Comparison of ENCODE assay signal across 8 mouse cellular contexts in genomic region chr9:48353148-48353698, GRCm38 (mm10). TPM values are rescaled to one million over a fixed set of nuclear protein-coding genes. Genes with fewer than 3 reads are reported as not detected.
DNase-seq lines count a peak whose midpoint lies in the region; ATAC-seq and TF ChIP-seq lines count a peak whose summit lies in the region.

Nxpe2 (minus strand) TSS chr9:48353454.

- no peaks in the 10 kb centered on the region for H3K27me3 ChIP-seq in hindbrain, embryonic 12.5 days
- no peaks in the 10 kb centered on the region for H3K27me3 ChIP-seq in hindbrain, postnatal 0 days (ENCODE audit: insufficient read depth, low read length)
- H3K27me3 ChIP-seq in heart, postnatal 0 days (ENCODE audit: control insufficient read depth, insufficient read depth, low read length): no peaks in the 10 kb centered on the region
- H3K27me3 ChIP-seq in liver, embryonic 15.5 days: no peaks in the 10 kb centered on the region
- H3K27me3 ChIP-seq in midbrain, embryonic 10.5 days (ENCODE audit: low read depth, poor library complexity, severe bottlenecking): no peaks in the 10 kb centered on the region

- no peak within 1 kb of the TSS for H3K4me3 ChIP-seq in hindbrain, embryonic 12.5 days
- no peak within 1 kb of the TSS for H3K4me3 ChIP-seq in hindbrain, postnatal 0 days (ENCODE audit: low read length)
- no peak within 1 kb of the TSS for H3K4me3 ChIP-seq in heart, postnatal 0 days (ENCODE audit: low read depth, low read length)
- H3K4me3 ChIP-seq in liver, embryonic 15.5 days (replicated peaks): no peak within 1 kb of the TSS
- H3K4me3 ChIP-seq in midbrain, embryonic 10.5 days: no peak within 1 kb of the TSS

- TF ChIP-seq CTCF in hindbrain, postnatal 0 days (IDR thresholded peaks at IDR 0.05; ENCODE audit: low read depth): no peak
- no peak for TF ChIP-seq CTCF in heart, postnatal 0 days (IDR thresholded peaks at IDR 0.05; ENCODE audit: low read depth)

- peak; percentile 77; the same call in 1 of the 2 replicates for TF ChIP-seq EP300 in heart, postnatal 0 days (IDR thresholded peaks at IDR 0.05; ENCODE audit: low read depth)

- 0 out of 2 replicates have a peak within 1 kb of the TSS, but pooled peaks have one; percentile 7 for H3K27ac ChIP-seq in hindbrain, embryonic 12.5 days
- H3K27ac ChIP-seq in hindbrain, postnatal 0 days: no peak within 1 kb of the TSS
- H3K27ac ChIP-seq in heart, postnatal 0 days (ENCODE audit: low read depth): peak within 1 kb of the TSS; percentile 87
- H3K27ac ChIP-seq in liver, embryonic 15.5 days (replicated peaks): peak within 1 kb of the TSS; percentile 73
- H3K27ac ChIP-seq in midbrain, embryonic 10.5 days (replicated peaks): no peak within 1 kb of the TSS

- no peak within 1 kb of the TSS for H3K4me2 ChIP-seq in hindbrain, embryonic 12.5 days (replicated peaks)
- no peak within 1 kb of the TSS for H3K4me2 ChIP-seq in hindbrain, postnatal 0 days (ENCODE audit: low read depth, low read length)
- no peak within 1 kb of the TSS for H3K4me2 ChIP-seq in heart, postnatal 0 days (ENCODE audit: low read depth, low read length)
- peak within 1 kb of the TSS; percentile 31 for H3K4me2 ChIP-seq in liver, embryonic 15.5 days

- no peaks in the 10 kb centered on the region for H3K36me3 ChIP-seq in hindbrain, embryonic 12.5 days
- H3K36me3 ChIP-seq in hindbrain, postnatal 0 days (ENCODE audit: insufficient read depth, low read length): no peaks in the 10 kb centered on the region
- no peaks in the 10 kb centered on the region for H3K36me3 ChIP-seq in heart, postnatal 0 days (replicated peaks; ENCODE audit: control insufficient read depth, insufficient read depth, low read length)
- no peaks in the 10 kb centered on the region for H3K36me3 ChIP-seq in liver, embryonic 15.5 days (replicated peaks)
- no peaks in the 10 kb centered on the region for H3K36me3 ChIP-seq in midbrain, embryonic 10.5 days

- ATAC-seq in hindbrain, embryonic 12.5 days (ENCODE audit: low FRiP score): no peak
- ATAC-seq in hindbrain, postnatal 0 days: no peak
- ATAC-seq in common myeloid progenitor, adult 5-6 weeks (replicated peaks; ENCODE audit: low read depth, poor library complexity, severe bottlenecking): no peak
- peak; percentile 75 for ATAC-seq in heart, postnatal 0 days (ENCODE audit: insufficient read depth, low read depth)
- ATAC-seq in liver, embryonic 15.5 days (ENCODE audit: insufficient read depth): peak; percentile 38; the same call in 1 of the 2 replicates

- 63% methylated on average over 2 of the region's 2 CpGs for WGBS in hindbrain, embryonic 12.5 days
- 57% methylated on average over 2 of the region's 2 CpGs for WGBS in hindbrain, postnatal 0 days
- WGBS in heart, postnatal 0 days: 45% methylated on average over 2 of the region's 2 CpGs
- 14% methylated on average over 2 of the region's 2 CpGs for WGBS in liver, embryonic 15.5 days (ENCODE audit: insufficient replicate concordance)
- 62% methylated on average over 2 of the region's 2 CpGs for WGBS in midbrain, embryonic 10.5 days

- H3K9me3 ChIP-seq in hindbrain, embryonic 12.5 days (replicated peaks): no peaks in the 10 kb centered on the region
- no peaks in the 10 kb centered on the region for H3K9me3 ChIP-seq in hindbrain, postnatal 0 days (ENCODE audit: low read length)
- no peaks in the 10 kb centered on the region for H3K9me3 ChIP-seq in heart, postnatal 0 days (replicated peaks; ENCODE audit: control insufficient read depth, low read length)
- no peaks in the 10 kb centered on the region for H3K9me3 ChIP-seq in liver, embryonic 15.5 days (replicated peaks)
- H3K9me3 ChIP-seq in midbrain, embryonic 10.5 days (replicated peaks): no peaks in the 10 kb centered on the region

- no peak within 1 kb of the TSS for H3K9ac ChIP-seq in hindbrain, embryonic 12.5 days
- H3K9ac ChIP-seq in hindbrain, postnatal 0 days (replicated peaks; ENCODE audit: low read length): no peak within 1 kb of the TSS
- no peak within 1 kb of the TSS for H3K9ac ChIP-seq in heart, postnatal 0 days (replicated peaks; ENCODE audit: low read depth, low read length)
- 0 out of 2 replicates have a peak within 1 kb of the TSS, but pooled peaks have one; percentile 23 for H3K9ac ChIP-seq in liver, embryonic 15.5 days

- DNase-seq in hindbrain, postnatal 0 days (ENCODE audit: low spot score): no peak
- peak; percentile 55 for DNase-seq in heart, postnatal 0 days (ENCODE audit: low spot score)
- no peak for DNase-seq in left cerebral cortex, adult 9 months (ENCODE audit: low spot score in 2 of 2)
- DNase-seq in midbrain, embryonic 10.5 days (ENCODE audit: low spot score): no peak
- no peak for DNase-seq in gastrocnemius, adult 18-20 months (ENCODE audit: low spot score)

- H3K4me1 ChIP-seq in hindbrain, embryonic 12.5 days: peaks cover 5% of the 10 kb centered on the region; the same call in 1 of the 2 replicates
- H3K4me1 ChIP-seq in hindbrain, postnatal 0 days (ENCODE audit: insufficient read depth, low read length): no peaks in the 10 kb centered on the region
- no peaks in the 10 kb centered on the region for H3K4me1 ChIP-seq in heart, postnatal 0 days (ENCODE audit: control insufficient read depth, insufficient read depth)
- peaks cover 51% of the 10 kb centered on the region for H3K4me1 ChIP-seq in liver, embryonic 15.5 days (replicated peaks)
- H3K4me1 ChIP-seq in midbrain, embryonic 10.5 days: peaks cover 12% of the 10 kb centered on the region

RNA-seq across cellular contexts. Expression of gene Nxpe2, which starts in this region (rescaled TPM):
- polyA plus RNA-seq in hindbrain, embryonic 12.5 days (2016; fragmentation: Nextera tagmentation; extraction: Ambion mirVana): 0.69 and 0.76 TPM in 2 replicates
- total RNA-seq in hindbrain, postnatal 0 days (2014; rRNA removed): 0.86 TPM in 1 of 2 replicates, not detected in the other
- polyA plus RNA-seq in hindbrain, postnatal 0 days (2015; fragmentation: Nextera tagmentation; extraction: Ambion mirVana): 0.33 and 0.45 TPM in 2 replicates
- 55.6 and 56.2 TPM in 2 replicates for total RNA-seq in common myeloid progenitor, adult 5-6 weeks (2017)
- total RNA-seq in heart, postnatal 0 days (2014; rRNA removed; ENCODE audit: low replicate concordance): 0.19 and 0.27 TPM in 2 replicates
- 1.2 and 1.7 TPM in 2 replicates for polyA plus RNA-seq in heart, postnatal 0 days (2015; fragmentation: Nextera tagmentation; extraction: Ambion mirVana)
- 132 and 133 TPM in 2 replicates for polyA plus RNA-seq in liver, embryonic 15.5 days (2015; fragmentation: Nextera tagmentation; extraction: Ambion mirVana)
- polyA plus RNA-seq in midbrain, embryonic 10.5 days (2016; fragmentation: Nextera tagmentation; extraction: Ambion mirVana): 0.76 and 0.96 TPM in 2 replicates
- under 1 TPM; 0.23 to 0.47 TPM for total RNA-seq in gastrocnemius, adult 18-20 months (2021)

Comparison
In these comparisons a context has a peak if more than half of its experiments do, and no peak if none do; other contexts are left out.
1. RNA of gene Nxpe2 (total RNA-seq): 55.6 to 56.2 TPM in common myeloid progenitor, adult 5-6 weeks; 0.23 to 0.47 TPM in gastrocnemius, adult 18-20 months, 0.19 to 0.27 TPM in heart, postnatal 0 days and 0.86 TPM in hindbrain, postnatal 0 days; every median in the first group is over 10 times any median in the second.
2. RNA of gene Nxpe2 (polyA plus RNA-seq): 132 to 133 TPM in liver, embryonic 15.5 days; 1.2 to 1.7 TPM in heart, postnatal 0 days, 0.76 to 0.96 TPM in midbrain, embryonic 10.5 days, 0.69 to 0.76 TPM in hindbrain, embryonic 12.5 days and 0.33 to 0.45 TPM in hindbrain, postnatal 0 days; every median in the first group is over 10 times any median in the second.
3. H3K27ac ChIP-seq: peak in hindbrain, embryonic 12.5 days (single experiment), heart, postnatal 0 days (single experiment) and liver, embryonic 15.5 days (single experiment); none in hindbrain, postnatal 0 days (single experiment) and midbrain, embryonic 10.5 days (single experiment).
4. ATAC-seq: peak in heart, postnatal 0 days (single experiment) and liver, embryonic 15.5 days (single experiment); none in hindbrain, embryonic 12.5 days (single experiment), hindbrain, postnatal 0 days (single experiment) and common myeloid progenitor, adult 5-6 weeks (single experiment).